Mouse (Mus musculus): Measurements from ENCODE around the gene Olfr474. TPM values are rescaled to one million over a fixed set of nuclear protein-coding genes. Genes with fewer than 3 reads are reported as not detected.
"Not testable (repeated sequence)": the region's sequence is repeated elsewhere in the genome, so short reads cannot be mapped to it uniquely, and the experiment has no call there.

The Olfr474 gene
- not detected in 2 replicates for polyA plus RNA-seq (2011; ENCODE audit: insufficient read depth, insufficient read length, low read depth, missing spikeins)

DNA sequence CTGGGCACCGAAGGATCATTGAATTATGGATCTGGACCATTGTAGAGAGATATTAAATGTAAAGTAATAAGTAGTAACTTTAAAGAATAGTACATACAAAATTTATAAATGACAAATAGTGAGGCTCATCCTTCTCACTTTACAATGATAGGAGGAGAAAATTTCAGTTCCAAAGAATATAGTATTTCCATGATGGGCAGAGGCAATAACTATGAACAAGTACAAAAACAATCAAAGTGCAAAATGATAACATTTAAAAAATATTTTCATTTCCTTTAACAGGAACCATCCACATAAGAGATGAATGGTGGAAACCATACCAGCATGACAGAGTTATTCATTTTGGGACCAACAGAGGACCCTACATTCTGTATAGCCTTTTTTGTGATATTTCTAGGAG is at the start of gene Olfr474:
Gene Olfr474 (plus strand): TSS at position 301 of the 400 bp plus-strand sequence.
- Histone ChIP-seq H3K27me3 (ENCODE audit: control insufficient read depth, insufficient read depth, low read length, poor library complexity, severe bottlenecking) (no peaks in the 10 kb centered on the region), H3K4me3 (ENCODE audit: low read depth, low read length) (no peak within 1 kb of the TSS), H3K9me3 (replicated peaks; ENCODE audit: control insufficient read depth, insufficient read depth, low read length, poor library complexity, severe bottlenecking) (no peaks in the 10 kb centered on the region; the same call in 1 of the 2 replicates), H3K9ac (ENCODE audit: low read depth, poor library complexity, severe bottlenecking) (no peak within 1 kb of the TSS), H3K36me3 (ENCODE audit: control insufficient read depth, insufficient read depth, low read length, poor library complexity, severe bottlenecking) (no peaks in the 10 kb centered on the region), H3K27ac (ENCODE audit: insufficient read depth, low read length) (no peak within 1 kb of the TSS), H3K4me1 (ENCODE audit: control insufficient read depth, insufficient read depth, low read length) (no peaks in the 10 kb centered on the region)
- TF ChIP-seq CTCF (IDR thresholded peaks at IDR 0.05; ENCODE audit: low read depth, low read length): no peak
- TF ChIP-seq POLR2A (IDR thresholded peaks at IDR 0.05; ENCODE audit: insufficient read depth, low read length): no peak
- TF ChIP-seq EP300 (IDR thresholded peaks at IDR 0.05; ENCODE audit: insufficient read depth, low read depth, low read length): no peak

DNA sequence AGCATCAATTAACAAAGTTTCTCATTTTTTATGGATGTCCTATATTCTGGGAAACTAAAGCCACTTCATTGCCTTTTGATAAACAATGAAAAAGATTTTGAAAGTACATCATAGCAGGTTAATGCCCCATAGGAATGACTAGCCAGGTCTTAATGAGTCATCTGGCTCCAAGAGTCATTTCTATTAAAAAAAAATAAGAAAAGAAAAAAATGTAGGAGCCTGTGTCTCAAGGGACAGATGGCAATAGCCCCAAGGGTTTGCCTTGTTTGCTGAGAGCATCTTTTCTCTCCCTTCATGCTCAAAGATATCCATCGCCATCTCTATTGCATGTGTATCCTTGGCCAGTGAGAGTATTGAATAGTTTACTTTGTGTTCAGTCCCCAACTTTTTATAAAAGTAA is 24.3 kb upstream of the Olfr474 start, which contains the start of gene Olfr473:
Gene Olfr473 (plus strand): TSS at position 301 of the 400 bp plus-strand sequence.
- H3K27ac ChIP-seq (ENCODE audit: insufficient read depth, low read length): no peak within 1 kb of the TSS

DNA sequence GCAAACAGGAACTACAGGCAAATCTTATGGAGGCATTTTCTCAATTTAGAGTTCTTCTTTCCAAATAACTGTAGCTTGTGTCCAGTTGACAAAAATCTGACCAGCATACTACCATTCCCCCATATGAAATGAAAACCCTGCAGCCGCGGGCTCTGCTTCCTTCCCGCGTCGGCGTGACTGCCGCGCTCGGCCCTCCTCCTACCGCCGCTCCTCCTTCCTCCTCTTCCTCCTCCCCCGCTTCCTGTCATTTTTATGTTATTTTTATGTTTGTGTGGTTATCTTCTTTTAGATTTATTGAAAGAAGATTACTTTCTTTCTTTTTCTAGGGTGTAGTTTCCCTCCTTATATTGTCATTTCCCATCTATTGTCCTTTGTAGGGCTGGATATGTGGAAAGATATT is 1.9 kb upstream of the Olfr474 start:
- not testable (repeated sequence) for H3K36me3 ChIP-seq (ENCODE audit: control insufficient read depth, insufficient read depth, low read length, poor library complexity, severe bottlenecking); H3K27me3 ChIP-seq (ENCODE audit: control insufficient read depth, insufficient read depth, low read length, poor library complexity, severe bottlenecking); H3K9ac ChIP-seq (ENCODE audit: low read depth, poor library complexity, severe bottlenecking)

More for the DNA sequence above, 24.3 kb upstream of the Olfr474 start, which contains the start of gene Olfr473:
- H3K9ac ChIP-seq (ENCODE audit: low read depth, poor library complexity, severe bottlenecking): no peak within 1 kb of the TSS
- no peaks in the 10 kb centered on the region for H3K36me3 ChIP-seq (ENCODE audit: control insufficient read depth, insufficient read depth, low read length, poor library complexity, severe bottlenecking)
- H3K4me3 ChIP-seq (ENCODE audit: low read depth, low read length): no peak within 1 kb of the TSS
- H3K27me3 ChIP-seq (ENCODE audit: control insufficient read depth, insufficient read depth, low read length, poor library complexity, severe bottlenecking): no peaks in the 10 kb centered on the region
- TF ChIP-seq EP300 (IDR thresholded peaks at IDR 0.05; ENCODE audit: insufficient read depth, low read depth, low read length) (no peak), CTCF (IDR thresholded peaks at IDR 0.05; ENCODE audit: low read depth, low read length) (no peak), POLR2A (IDR thresholded peaks at IDR 0.05; ENCODE audit: insufficient read depth, low read length) (no peak)
- H3K9me3 ChIP-seq (replicated peaks; ENCODE audit: control insufficient read depth, insufficient read depth, low read length, poor library complexity, severe bottlenecking): peaks cover 2% of the 10 kb centered on the region; the same call in 1 of the 2 replicates
- H3K4me1 ChIP-seq (ENCODE audit: control insufficient read depth, insufficient read depth, low read length): no peaks in the 10 kb centered on the region

DNA sequence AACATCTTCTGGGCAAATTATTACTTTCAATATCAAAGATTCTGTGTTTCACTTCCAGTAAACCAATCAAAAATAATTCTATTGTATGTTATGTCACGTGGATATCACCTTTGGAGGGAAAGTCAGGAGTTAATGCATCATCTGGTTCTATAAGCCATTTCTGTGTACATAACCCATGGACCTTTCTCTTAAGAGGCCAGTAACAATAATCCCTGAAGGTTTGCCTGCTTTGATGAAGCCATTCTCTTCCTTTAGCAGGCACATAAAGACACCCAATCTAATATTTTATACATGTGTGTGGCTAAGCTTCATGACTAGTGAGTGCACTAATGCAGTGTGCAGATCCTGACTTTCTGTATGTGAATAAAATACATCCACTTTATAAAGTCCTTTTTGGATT is 10.1 kb downstream of the Olfr474 start, which contains the start of gene Olfr476:
Gene Olfr476 (plus strand): TSS at position 301 of the 400 bp plus-strand sequence.
- Histone ChIP-seq H3K27ac (ENCODE audit: insufficient read depth, low read length) (no peak within 1 kb of the TSS), H3K9me3 (replicated peaks; ENCODE audit: control insufficient read depth, insufficient read depth, low read length, poor library complexity, severe bottlenecking) (no peaks in the 10 kb centered on the region), H3K4me3 (ENCODE audit: low read depth, low read length) (no peak within 1 kb of the TSS), H3K36me3 (ENCODE audit: control insufficient read depth, insufficient read depth, low read length, poor library complexity, severe bottlenecking) (no peaks in the 10 kb centered on the region), H3K4me1 (ENCODE audit: control insufficient read depth, insufficient read depth, low read length) (no peaks in the 10 kb centered on the region), H3K9ac (ENCODE audit: low read depth, poor library complexity, severe bottlenecking) (no peak within 1 kb of the TSS), H3K27me3 (ENCODE audit: control insufficient read depth, insufficient read depth, low read length, poor library complexity, severe bottlenecking) (no peaks in the 10 kb centered on the region)
- TF ChIP-seq CTCF (IDR thresholded peaks at IDR 0.05; ENCODE audit: low read depth, low read length) (no peak), POLR2A (IDR thresholded peaks at IDR 0.05; ENCODE audit: insufficient read depth, low read length) (no peak), EP300 (IDR thresholded peaks at IDR 0.05; ENCODE audit: insufficient read depth, low read depth, low read length) (no peak)

More for the DNA sequence above, 1.9 kb upstream of the Olfr474 start:
- not testable (repeated sequence) for H3K27ac ChIP-seq (ENCODE audit: insufficient read depth, low read length); H3K4me3 ChIP-seq (ENCODE audit: low read depth, low read length); H3K9me3 ChIP-seq (replicated peaks; ENCODE audit: control insufficient read depth, insufficient read depth, low read length, poor library complexity, severe bottlenecking); H3K4me1 ChIP-seq (ENCODE audit: control insufficient read depth, insufficient read depth, low read length)

DNA sequence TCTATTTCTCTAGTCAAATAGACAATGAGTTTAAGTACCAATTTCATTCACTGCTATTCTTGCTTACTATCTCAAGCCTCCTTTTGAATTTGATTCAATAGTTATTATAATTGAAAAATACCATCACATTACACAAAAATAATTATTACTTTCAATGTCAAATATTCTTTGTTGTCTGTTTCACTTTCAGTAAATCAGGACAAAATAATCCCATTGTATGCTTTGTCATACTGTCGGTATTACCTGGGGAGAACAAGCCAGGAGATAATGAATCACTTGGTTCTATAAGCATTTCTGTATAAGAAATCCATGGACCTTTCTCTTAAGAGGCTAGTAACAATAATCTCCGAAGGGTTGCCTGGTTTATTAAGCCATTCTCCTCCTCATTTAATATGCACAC is 31.9 kb downstream of the Olfr474 start, which contains the start of gene Olfr477:
Gene Olfr477 (plus strand): TSS at position 301 of the 400 bp plus-strand sequence.
- no peak within 1 kb of the TSS for H3K4me3 ChIP-seq (ENCODE audit: low read depth, low read length)
- no peak within 1 kb of the TSS for H3K9ac ChIP-seq (ENCODE audit: low read depth, poor library complexity, severe bottlenecking)
- no peaks in the 10 kb centered on the region for H3K9me3 ChIP-seq (replicated peaks; ENCODE audit: control insufficient read depth, insufficient read depth, low read length, poor library complexity, severe bottlenecking)
- no peaks in the 10 kb centered on the region for H3K4me1 ChIP-seq (ENCODE audit: control insufficient read depth, insufficient read depth, low read length)
- no peak for TF ChIP-seq CTCF (IDR thresholded peaks at IDR 0.05; ENCODE audit: low read depth, low read length)
- TF ChIP-seq EP300 (IDR thresholded peaks at IDR 0.05; ENCODE audit: insufficient read depth, low read depth, low read length): no peak
- TF ChIP-seq POLR2A (IDR thresholded peaks at IDR 0.05; ENCODE audit: insufficient read depth, low read length): no peak
- H3K27ac ChIP-seq (ENCODE audit: insufficient read depth, low read length): no peak within 1 kb of the TSS
- no peaks in the 10 kb centered on the region for H3K27me3 ChIP-seq (ENCODE audit: control insufficient read depth, insufficient read depth, low read length, poor library complexity, severe bottlenecking)
- H3K36me3 ChIP-seq (ENCODE audit: control insufficient read depth, insufficient read depth, low read length, poor library complexity, severe bottlenecking): no peaks in the 10 kb centered on the region

Other genes starting within 250 kb of the Olfr474 start
- 0.63 and 1.9 TPM in 2 replicates for gene Cyb5r2, start 196.6 kb upstream of the Olfr474 start, polyA plus RNA-seq (2011; ENCODE audit: insufficient read depth, insufficient read length, low read depth, missing spikeins)
- not detected in 2 replicates for gene Ovch2, start 153.4 kb upstream of the Olfr474 start, polyA plus RNA-seq (2011; ENCODE audit: insufficient read depth, insufficient read length, low read depth, missing spikeins)
- not detected in 2 replicates for gene Olfr467, start 142.4 kb upstream of the Olfr474 start, polyA plus RNA-seq (2011; ENCODE audit: insufficient read depth, insufficient read length, low read depth, missing spikeins)
- gene Olfr469, start 129.1 kb upstream of the Olfr474 start, polyA plus RNA-seq (2011; ENCODE audit: insufficient read depth, insufficient read length, low read depth, missing spikeins): not detected in 2 replicates
- not detected in 2 replicates for gene Olfr470, start 107.2 kb upstream of the Olfr474 start, polyA plus RNA-seq (2011; ENCODE audit: insufficient read depth, insufficient read length, low read depth, missing spikeins)
- not detected in 2 replicates for gene Olfr472, start 56.7 kb upstream of the Olfr474 start, polyA plus RNA-seq (2011; ENCODE audit: insufficient read depth, insufficient read length, low read depth, missing spikeins)
- gene Olfr473, start 24.2 kb upstream of the Olfr474 start, polyA plus RNA-seq (2011; ENCODE audit: insufficient read depth, insufficient read length, low read depth, missing spikeins): not detected in 2 replicates
- not detected in 2 replicates for gene Olfr476, start 10.2 kb downstream of the Olfr474 start, polyA plus RNA-seq (2011; ENCODE audit: insufficient read depth, insufficient read length, low read depth, missing spikeins)
- not detected in 2 replicates for gene Olfr477, start 32.0 kb downstream of the Olfr474 start, polyA plus RNA-seq (2011; ENCODE audit: insufficient read depth, insufficient read length, low read depth, missing spikeins)
- not detected in 2 replicates for gene Olfr478, start 79.3 kb downstream of the Olfr474 start, polyA plus RNA-seq (2011; ENCODE audit: insufficient read depth, insufficient read length, low read depth, missing spikeins)
- gene Olfr479, start 96.0 kb downstream of the Olfr474 start, polyA plus RNA-seq (2011; ENCODE audit: insufficient read depth, insufficient read length, low read depth, missing spikeins): not detected in 2 replicates
- gene Olfr480, start 112.7 kb downstream of the Olfr474 start, polyA plus RNA-seq (2011; ENCODE audit: insufficient read depth, insufficient read length, low read depth, missing spikeins): not detected in 2 replicates
- 0.12 TPM in 1 of 2 replicates, not detected in the other for gene Olfr481, start 125.2 kb downstream of the Olfr474 start, polyA plus RNA-seq (2011; ENCODE audit: insufficient read depth, insufficient read length, low read depth, missing spikeins)
- not detected in 2 replicates for gene Olfr482, start 142.9 kb downstream of the Olfr474 start, polyA plus RNA-seq (2011; ENCODE audit: insufficient read depth, insufficient read length, low read depth, missing spikeins)
- not detected in 2 replicates for gene Olfr483, start 146.2 kb downstream of the Olfr474 start, polyA plus RNA-seq (2011; ENCODE audit: insufficient read depth, insufficient read length, low read depth, missing spikeins)
- not detected in 2 replicates for gene Olfr484, start 172.8 kb downstream of the Olfr474 start, polyA plus RNA-seq (2011; ENCODE audit: insufficient read depth, insufficient read length, low read depth, missing spikeins)
- not detected in 2 replicates for gene Olfr485, start 205.2 kb downstream of the Olfr474 start, polyA plus RNA-seq (2011; ENCODE audit: insufficient read depth, insufficient read length, low read depth, missing spikeins)
- gene Olfr486, start 218.1 kb downstream of the Olfr474 start, polyA plus RNA-seq (2011; ENCODE audit: insufficient read depth, insufficient read length, low read depth, missing spikeins): not detected in 2 replicates

Data from ES-Bruce4 (cell line).